Comparison of ENCODE assay signal across 16 mouse cellular contexts in the genomic region with DNA sequence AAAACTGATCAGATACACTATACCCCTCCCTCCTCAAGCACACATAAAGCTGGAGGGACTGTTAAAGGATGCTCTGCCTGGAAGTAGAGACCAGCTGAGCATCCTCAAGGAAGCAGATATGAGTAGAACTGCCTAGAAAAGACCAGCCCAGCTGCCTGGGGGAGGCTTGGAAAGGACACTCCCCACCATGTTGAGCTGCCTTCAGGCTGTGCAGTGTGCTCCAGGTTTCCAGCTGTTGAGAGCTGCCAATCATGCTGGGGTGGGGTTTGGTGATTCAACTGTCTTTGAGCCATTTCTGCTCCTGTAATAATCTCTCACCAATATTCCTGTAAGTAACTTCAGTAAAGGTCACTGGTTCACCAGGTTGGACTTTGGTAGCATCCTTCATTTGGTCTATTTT.
"Had no signal": no experiment of that assay in that cellular context is flagged by ENCODE, and none has a peak within 500 bp of the region (broad histone marks: within the 10 kb centered on the region; RNA-seq: fewer than 3 reads in every experiment).

No protein-coding gene starts in this region.

- DNase-seq: cerebellum, adult 8-10 months; cerebellum, adult 9-10 months; cerebellum, adult 9-11 months; cerebellum, postnatal 10 days; cerebellum, postnatal 14 days; cerebellum, postnatal 25 days; cerebellum, postnatal 36 days; embryo, embryonic 11 days; forebrain, postnatal 0 days; gastrocnemius, adult 2 months; gastrocnemius, postnatal 10 days; gastrocnemius, postnatal 14 days; gastrocnemius, postnatal 25 days; gastrocnemius, postnatal 36 days; heart, adult 18-20 months; heart, adult 2 months had no signal
